Mouse (Mus musculus) bone marrow, adult 2 months (tissue): Measurements from ENCODE around the gene Phykpl.

Experiments
- CTCF ChIP-seq: fragments of 200-500 bp; IDR thresholded peaks from 2 replicates; pipeline ENCODE4 v1.5.1; 2011; ENCODE audit warnings: low read length, control low read depth; ENCODE audit not compliant: control insufficient read depth, insufficient read depth
- POLR2A ChIP-seq: fragments of 200-500 bp; IDR thresholded peaks from 2 replicates; pipeline ENCODE4 v1.6.1; 2011; ENCODE audit warnings: low read depth, mild to moderate bottlenecking, control low read depth, low read length, borderline replicate concordance; ENCODE audit not compliant: control insufficient read depth

DNA sequence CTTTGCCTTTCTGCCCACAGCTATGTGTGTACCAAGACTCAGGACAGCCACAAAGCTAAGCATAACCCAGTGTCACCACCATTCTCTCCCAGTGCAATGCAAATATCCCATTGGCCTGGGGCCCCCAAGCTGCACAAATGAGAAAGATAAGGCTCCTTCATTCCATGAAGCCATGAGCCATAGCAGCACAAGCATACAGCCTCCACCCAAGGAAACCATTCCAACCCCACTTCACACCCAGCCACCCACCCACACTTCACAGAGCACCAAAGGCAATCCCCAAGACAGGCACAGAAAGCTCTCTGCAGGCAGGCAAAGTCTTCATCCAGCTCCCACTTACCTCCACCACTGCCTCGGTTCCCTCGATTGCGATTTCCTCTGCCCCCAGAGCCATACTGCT is 17.7 kb downstream of the Phykpl start:
- TF ChIP-seq CTCF (no peak), POLR2A (no peak)
